Mouse (Mus musculus): Measurements from ENCODE around the gene Olfr221.

DNA sequence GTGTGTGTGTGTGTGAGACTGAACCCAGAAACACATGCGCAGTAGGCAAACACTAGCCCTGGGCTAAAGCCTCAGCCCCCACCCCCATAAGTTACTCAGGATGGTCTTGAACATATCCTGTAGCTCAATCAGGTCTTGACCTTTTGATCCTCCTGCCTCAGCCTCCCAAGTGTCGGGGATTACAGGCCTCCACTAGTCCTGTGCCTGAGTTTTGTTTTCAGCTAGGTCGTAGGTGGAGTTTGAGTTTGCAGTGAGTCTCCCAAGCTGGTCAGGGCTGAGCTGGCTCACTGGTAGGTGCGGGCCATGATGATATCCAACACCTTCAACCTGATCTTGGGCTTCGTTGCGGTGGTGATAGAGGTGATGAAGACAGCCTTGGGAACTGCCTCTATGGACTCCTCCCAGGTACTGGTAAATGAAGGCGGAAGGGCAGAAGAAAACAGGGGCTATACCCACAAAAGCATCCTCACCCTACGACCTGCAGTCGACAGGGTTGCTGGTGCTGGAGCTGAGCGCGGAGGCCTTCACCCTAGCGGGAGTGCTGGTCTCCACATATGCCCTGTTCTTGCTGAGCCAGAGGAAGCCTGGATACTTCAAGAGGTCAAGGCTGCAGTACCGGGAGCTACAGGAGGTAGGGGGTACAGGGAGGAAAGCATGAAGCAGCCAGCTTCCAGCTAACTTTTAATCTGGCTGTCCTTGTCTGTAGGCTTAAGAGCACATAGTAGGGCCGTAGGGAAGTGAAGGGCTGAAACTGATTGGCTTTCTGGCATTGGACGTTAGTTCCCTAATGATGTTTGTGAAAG is 23.8 kb downstream of the Olfr221 start:
- TF ChIP-seq CTCF (IDR thresholded peaks at IDR 0.05; ENCODE audit: insufficient read depth, low read length) (no peak), POLR2A (IDR thresholded peaks at IDR 0.05; ENCODE audit: borderline replicate concordance, extremely low read depth, low read depth, low read length) (no peak)

All from lung, adult 2 months (tissue).